Comparison of ENCODE assay signal across 16 mouse cellular contexts in the genomic region with DNA sequence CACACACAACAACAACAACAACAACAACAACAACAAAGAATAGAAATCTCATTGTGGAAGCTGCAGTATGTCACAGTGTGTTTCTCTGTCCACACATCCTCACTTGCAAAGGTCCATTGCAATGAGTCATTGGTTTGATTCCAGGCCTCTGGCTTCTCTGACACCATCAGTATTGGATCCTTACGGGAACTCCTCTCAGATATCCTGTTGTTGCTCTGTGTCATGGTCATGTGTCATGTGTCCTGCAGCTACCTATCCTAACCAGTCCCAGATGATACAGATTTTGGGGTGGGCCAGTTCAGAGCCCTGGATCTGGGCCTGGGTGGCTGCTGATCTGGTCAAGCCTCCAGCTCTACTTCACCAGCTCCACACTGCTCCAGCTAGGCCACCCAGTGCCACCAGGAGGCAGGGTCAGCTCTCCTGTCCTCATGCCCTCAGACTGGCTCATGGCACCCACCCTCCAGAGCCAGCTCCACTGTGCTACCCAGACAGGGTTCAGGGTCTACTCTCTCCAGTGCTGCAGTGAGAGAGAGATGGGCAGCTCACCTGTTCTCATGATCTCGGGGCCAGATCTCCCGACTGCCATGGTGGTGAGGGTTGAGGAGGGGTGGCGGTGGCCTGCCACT. TPM values are rescaled to one million over a fixed set of nuclear protein-coding genes. Genes with fewer than 3 reads are reported as not detected.
DNase-seq lines count a peak whose midpoint lies in the region; ATAC-seq and TF ChIP-seq lines count a peak whose summit lies in the region.
"Had no signal": no experiment of that assay in that cellular context is flagged by ENCODE, and none has a peak within 500 bp of the region (broad histone marks: within the 10 kb centered on the region; RNA-seq: fewer than 3 reads in every experiment).

No protein-coding gene starts in this region.

- 0 out of 2 replicates have a peak, but pooled peaks have one; percentile 24 for ATAC-seq in embryonic facial prominence, embryonic 12.5 days (ENCODE audit: insufficient number of reproducible peaks, insufficient read depth, low FRiP score, low TSS enrichment)
- no peak for ATAC-seq in liver, embryonic 11.5 days (replicated peaks; ENCODE audit: low FRiP score)
- peak; percentile 32; the same call in 1 of the 2 replicates for ATAC-seq in megakaryocyte progenitor cell, adult 5-6 weeks (replicated peaks; ENCODE audit: poor library complexity)
- ATAC-seq: intestine, embryonic 15.5 days had no signal

- 91% methylated on average over 4 of the region's 4 CpGs for WGBS in embryonic facial prominence, embryonic 12.5 days
- 86% methylated on average over 4 of the region's 4 CpGs for WGBS in embryonic facial prominence, embryonic 10.5 days
- WGBS in liver, embryonic 11.5 days, result 93% methylated on average over 4 of the region's 4 CpGs
- 87% methylated on average over 4 of the region's 4 CpGs for WGBS in bone marrow, adult 2 months

- H3K27ac ChIP-seq in embryonic facial prominence, embryonic 12.5 days, result no peak overlapping the region
- no peak overlapping the region for H3K27ac ChIP-seq in embryonic facial prominence, embryonic 10.5 days (replicated peaks)
- no peak overlapping the region for H3K27ac ChIP-seq in liver, embryonic 11.5 days (ENCODE audit: low read depth, low read length)
- no peak overlapping the region for H3K27ac ChIP-seq in bone marrow, adult 2 months (ENCODE audit: control insufficient read depth, insufficient read depth, low read depth, low read length, poor library complexity)
- H3K27ac ChIP-seq: intestine, embryonic 15.5 days; neural tube, embryonic 15.5 days had no signal

- H3K4me2 ChIP-seq in embryonic facial prominence, embryonic 12.5 days (replicated peaks), result no peak overlapping the region
- H3K4me2 ChIP-seq in liver, embryonic 11.5 days, result no peak overlapping the region
- H3K4me2 ChIP-seq: intestine, embryonic 15.5 days; neural tube, embryonic 15.5 days had no signal

- no peaks in the 10 kb centered on the region for H3K4me1 ChIP-seq in embryonic facial prominence, embryonic 12.5 days
- peaks cover 9% of the 10 kb centered on the region; the same call in 1 of the 2 replicates for H3K4me1 ChIP-seq in embryonic facial prominence, embryonic 10.5 days
- H3K4me1 ChIP-seq in liver, embryonic 11.5 days (replicated peaks; ENCODE audit: control insufficient read depth, insufficient read depth, low read length), result peaks cover 31% of the 10 kb centered on the region
- peaks cover 4% of the 10 kb centered on the region for H3K4me1 ChIP-seq in bone marrow, adult 2 months (ENCODE audit: control insufficient read depth, insufficient read depth, low read length)

- H3K27me3 ChIP-seq in embryonic facial prominence, embryonic 12.5 days, result no peaks in the 10 kb centered on the region
- H3K27me3 ChIP-seq in embryonic facial prominence, embryonic 10.5 days (replicated peaks; ENCODE audit: low read depth, poor library complexity, severe bottlenecking), result no peaks in the 10 kb centered on the region
- H3K27me3 ChIP-seq in liver, embryonic 11.5 days (replicated peaks; ENCODE audit: control insufficient read depth, insufficient read depth, low read length), result no peaks in the 10 kb centered on the region
- H3K27me3 ChIP-seq: intestine, embryonic 15.5 days; neural tube, embryonic 15.5 days had no signal

- H3K4me3 ChIP-seq in embryonic facial prominence, embryonic 12.5 days, result no peak overlapping the region
- H3K4me3 ChIP-seq in embryonic facial prominence, embryonic 10.5 days, result no peak overlapping the region
- no peak overlapping the region for H3K4me3 ChIP-seq in liver, embryonic 11.5 days (ENCODE audit: low read depth, low read length)
- no peak overlapping the region for H3K4me3 ChIP-seq in bone marrow, adult 2 months (replicated peaks; ENCODE audit: control insufficient read depth, low read depth, low read length)
- H3K4me3 ChIP-seq: intestine, embryonic 15.5 days; neural tube, embryonic 15.5 days had no signal

- no peak for TF ChIP-seq POLR2A in bone marrow, adult 2 months (IDR thresholded peaks at IDR 0.05; ENCODE audit: borderline replicate concordance, control insufficient read depth, low read depth, low read length)

- H3K36me3 ChIP-seq in embryonic facial prominence, embryonic 12.5 days, result no peaks in the 10 kb centered on the region
- no peaks in the 10 kb centered on the region for H3K36me3 ChIP-seq in embryonic facial prominence, embryonic 10.5 days (replicated peaks)
- no peaks in the 10 kb centered on the region for H3K36me3 ChIP-seq in liver, embryonic 11.5 days (ENCODE audit: control insufficient read depth, insufficient read depth, low read length)
- H3K36me3 ChIP-seq: G1E; intestine, embryonic 15.5 days; neural tube, embryonic 15.5 days had no signal

- H3K9me3 ChIP-seq in embryonic facial prominence, embryonic 12.5 days, result no peaks in the 10 kb centered on the region
- no peaks in the 10 kb centered on the region for H3K9me3 ChIP-seq in embryonic facial prominence, embryonic 10.5 days
- no peaks in the 10 kb centered on the region for H3K9me3 ChIP-seq in liver, embryonic 11.5 days (ENCODE audit: control insufficient read depth, low read length)
- H3K9me3 ChIP-seq: G1E; intestine, embryonic 15.5 days; neural tube, embryonic 15.5 days had no signal

- H3K9ac ChIP-seq in embryonic facial prominence, embryonic 12.5 days, result no peak overlapping the region
- no peak overlapping the region for H3K9ac ChIP-seq in liver, embryonic 11.5 days (ENCODE audit: low read depth, low read length)
- H3K9ac ChIP-seq: intestine, embryonic 15.5 days; neural tube, embryonic 15.5 days had no signal

- TF ChIP-seq CTCF in bone marrow, adult 2 months (IDR thresholded peaks at IDR 0.05; ENCODE audit: control insufficient read depth, insufficient read depth, low read length), result peak; percentile 39; the same call in 1 of the 2 replicates

- DNase-seq in embryonic facial prominence, embryonic 10.5 days (ENCODE audit: low spot score), result no peak
- peak; percentile 23 for DNase-seq in liver
- DNase-seq in liver, embryonic 11.5 days (ENCODE audit: low spot score), result no peak
- no peak for DNase-seq in left cerebral cortex, adult 18-20 months (ENCODE audit: low spot score in 2 of 2)
- DNase-seq in spleen, postnatal 14 days (ENCODE audit: low spot score in 2 of 2), result no peak
- DNase-seq: cerebellum, adult 9-11 months; embryo, embryonic 11 days; heart, adult 11 months; kidney, postnatal 4 days; retina, postnatal 1 day had no signal

RNA-seq across cellular contexts. Expression of a gene that starts 4.0 kb away (rescaled TPM):
- 231 and 240 TPM in 2 replicates for polyA plus RNA-seq in embryonic facial prominence, embryonic 12.5 days (2016; fragmentation: Nextera tagmentation; extraction: Ambion mirVana)
- 286 TPM in 2 replicates for polyA plus RNA-seq in embryonic facial prominence, embryonic 10.5 days (2016; fragmentation: Nextera tagmentation; extraction: Ambion mirVana)
- 312 and 324 TPM in 2 replicates for polyA plus RNA-seq in liver, embryonic 11.5 days (2014; fragmentation: Nextera tagmentation; extraction: Ambion mirVana)
- 84.6 and 85.2 TPM in 2 replicates for polyA plus RNA-seq in bone marrow, adult 2 months (2011; ENCODE audit: insufficient read depth, insufficient read length, low replicate concordance, missing spikeins)
- total RNA-seq in megakaryocyte progenitor cell, adult 5-6 weeks (2015), result 468 and 477 TPM in 2 replicates
- total RNA-seq in megakaryocyte progenitor cell, adult 5-6 weeks (2017), result 395 and 402 TPM in 2 replicates
- 100 to 1,000 TPM; 228 to 254 TPM for total RNA-seq in left cerebral cortex, adult 18-20 months (2021)

RNA-seq across cellular contexts. Expression of a gene that starts 27.8 kb away (rescaled TPM):
- 20.1 and 22.1 TPM in 2 replicates for polyA plus RNA-seq in embryonic facial prominence, embryonic 12.5 days (2016; fragmentation: Nextera tagmentation; extraction: Ambion mirVana)
- polyA plus RNA-seq in embryonic facial prominence, embryonic 10.5 days (2016; fragmentation: Nextera tagmentation; extraction: Ambion mirVana), result 17.4 and 18.3 TPM in 2 replicates
- polyA plus RNA-seq in liver, embryonic 11.5 days (2014; fragmentation: Nextera tagmentation; extraction: Ambion mirVana), result 54.4 and 59.0 TPM in 2 replicates
- polyA plus RNA-seq in bone marrow, adult 2 months (2011; ENCODE audit: insufficient read depth, insufficient read length, low replicate concordance, missing spikeins), result 15.8 and 45.0 TPM in 2 replicates
- total RNA-seq in megakaryocyte progenitor cell, adult 5-6 weeks (2015), result 40.7 and 50.8 TPM in 2 replicates
- total RNA-seq in megakaryocyte progenitor cell, adult 5-6 weeks (2017), result 23.5 and 30.2 TPM in 2 replicates
- 10 to 100 TPM; 26.7 to 34.2 TPM for total RNA-seq in left cerebral cortex, adult 18-20 months (2021)
